8 mouse cellular contexts compared by ENCODE assay signal in genomic region chr4:63368577-63368976, GRCm38 (mm10). TPM values are rescaled to one million over a fixed set of nuclear protein-coding genes. Genes with fewer than 3 reads are reported as not detected.
DNase-seq lines count a peak whose midpoint lies in the region; ATAC-seq lines count a peak whose summit lies in the region.

No protein-coding gene starts in this region.

- H3K9me3 ChIP-seq in intestine, embryonic 16.5 days (ENCODE audit: control insufficient read depth, low read length), result no peaks in the 10 kb centered on the region
- H3K9me3 ChIP-seq in midbrain, embryonic 11.5 days (ENCODE audit: control insufficient read depth, low read length), result no peaks in the 10 kb centered on the region

- no peak overlapping the region for H3K4me3 ChIP-seq in intestine, embryonic 16.5 days (ENCODE audit: low read length)
- no peak overlapping the region for H3K4me3 ChIP-seq in midbrain, embryonic 11.5 days (ENCODE audit: low read depth, low read length)

- H3K27me3 ChIP-seq in intestine, embryonic 16.5 days (replicated peaks; ENCODE audit: control insufficient read depth, insufficient read depth, low read length), result no peaks in the 10 kb centered on the region
- no peaks in the 10 kb centered on the region for H3K27me3 ChIP-seq in midbrain, embryonic 11.5 days (ENCODE audit: control insufficient read depth, insufficient read depth, low read length)

- H3K4me1 ChIP-seq in intestine, embryonic 16.5 days (ENCODE audit: control insufficient read depth, insufficient read depth, low read length), result no peaks in the 10 kb centered on the region
- no peaks in the 10 kb centered on the region for H3K4me1 ChIP-seq in midbrain, embryonic 11.5 days (ENCODE audit: control insufficient read depth, insufficient read depth, low read length)

- 21% methylated on average over 4 of the region's 4 CpGs for WGBS in intestine, embryonic 16.5 days
- 14% methylated on average over 4 of the region's 4 CpGs for WGBS in midbrain, embryonic 11.5 days

- H3K36me3 ChIP-seq in intestine, embryonic 16.5 days (ENCODE audit: control insufficient read depth, insufficient read depth, low read length), result peaks cover 13% of the 10 kb centered on the region; the same call in 1 of the 2 replicates
- H3K36me3 ChIP-seq in midbrain, embryonic 11.5 days (ENCODE audit: control insufficient read depth, insufficient read depth, low read length), result peaks cover 4% of the 10 kb centered on the region

- ATAC-seq in common myeloid progenitor, adult 5-6 weeks (replicated peaks; ENCODE audit: low read depth, poor library complexity, severe bottlenecking), result peak; percentile 78
- ATAC-seq in intestine, embryonic 16.5 days, result peak; percentile 62; the same call in 1 of the 2 replicates
- ATAC-seq in midbrain, embryonic 11.5 days (ENCODE audit: low FRiP score), result peak; percentile 68

- DNase-seq in ZHBTc4 (ENCODE audit: low read depth, low spot score), result peak; percentile 83
- DNase-seq in gastrocnemius, postnatal 14 days, result peak; percentile 85
- DNase-seq in left cerebral cortex, postnatal 10 days (ENCODE audit: extremely low spot score in 1 of 2, low spot score in 2 of 2), result peak; percentile 85 to 86
- peak; percentile 99 for DNase-seq in midbrain, embryonic 11.5 days (ENCODE audit: low spot score, missing footprints)
- peak; percentile 77 to 84 for DNase-seq in right cerebral cortex, postnatal 36 days (ENCODE audit: low spot score in 2 of 2)
- DNase-seq in urinary bladder, postnatal 36 days (ENCODE audit: low spot score in 2 of 2), result peak; percentile 82 to 85

- H3K27ac ChIP-seq in intestine, embryonic 16.5 days (ENCODE audit: low read length), result no peak overlapping the region
- H3K27ac ChIP-seq in midbrain, embryonic 11.5 days (ENCODE audit: low read depth, low read length), result no peak overlapping the region

- H3K9ac ChIP-seq in intestine, embryonic 16.5 days (ENCODE audit: low read depth, low read length), result no peak overlapping the region
- no peak overlapping the region for H3K9ac ChIP-seq in midbrain, embryonic 11.5 days (ENCODE audit: low read length)

- intact Hi-C loops in gastrocnemius, postnatal 14 days (cut with DNase I; ENCODE audit: low total_unique reads), result no loop called here
- intact Hi-C loops in left cerebral cortex, postnatal 10 days (cut with DNase I), result loop anchor here (1.0 kb wide), 1 partner anchor 40 kb away; no protein-coding TSS in a partner anchor

- H3K4me2 ChIP-seq in intestine, embryonic 16.5 days (ENCODE audit: low read depth, low read length), result no peak overlapping the region
- no peak overlapping the region for H3K4me2 ChIP-seq in midbrain, embryonic 11.5 days

RNA-seq across cellular contexts. Expression of gene Orm2, which starts 6.3 kb away (rescaled TPM):
- not detected in 2 replicates for total RNA-seq in common myeloid progenitor, adult 5-6 weeks (2017)
- total RNA-seq in gastrocnemius, postnatal 14 days (2021), result not detected
- polyA plus RNA-seq in intestine, embryonic 16.5 days (2015; fragmentation: Nextera tagmentation; extraction: Ambion mirVana), result not detected in 2 replicates
- not detected for total RNA-seq in left cerebral cortex, postnatal 10 days (2021)
- not detected in 2 replicates for polyA plus RNA-seq in midbrain, embryonic 11.5 days (2014; fragmentation: Nextera tagmentation; extraction: Ambion mirVana)

RNA-seq across cellular contexts. Expression of gene Orm3, which starts 12.6 kb away (rescaled TPM):
- not detected in 2 replicates for total RNA-seq in common myeloid progenitor, adult 5-6 weeks (2017)
- not detected for total RNA-seq in gastrocnemius, postnatal 14 days (2021)
- not detected in 2 replicates for polyA plus RNA-seq in intestine, embryonic 16.5 days (2015; fragmentation: Nextera tagmentation; extraction: Ambion mirVana)
- not detected for total RNA-seq in left cerebral cortex, postnatal 10 days (2021)
- polyA plus RNA-seq in midbrain, embryonic 11.5 days (2014; fragmentation: Nextera tagmentation; extraction: Ambion mirVana), result not detected in 2 replicates

RNA-seq across cellular contexts. Expression of gene Orm1, which starts 24.2 kb away (rescaled TPM):
- total RNA-seq in common myeloid progenitor, adult 5-6 weeks (2017), result 2.6 TPM in 1 of 2 replicates, not detected in the other
- total RNA-seq in gastrocnemius, postnatal 14 days (2021), result not detected
- polyA plus RNA-seq in intestine, embryonic 16.5 days (2015; fragmentation: Nextera tagmentation; extraction: Ambion mirVana), result not detected in 2 replicates
- not detected for total RNA-seq in left cerebral cortex, postnatal 10 days (2021)
- not detected in 2 replicates for polyA plus RNA-seq in midbrain, embryonic 11.5 days (2014; fragmentation: Nextera tagmentation; extraction: Ambion mirVana)

RNA-seq across cellular contexts. Expression of gene Akna, which starts 34.6 kb away (rescaled TPM):
- 10.0 and 13.8 TPM in 2 replicates for total RNA-seq in common myeloid progenitor, adult 5-6 weeks (2017)
- 1 to 10 TPM; 2.1 to 2.4 TPM for total RNA-seq in gastrocnemius, postnatal 14 days (2021)
- polyA plus RNA-seq in intestine, embryonic 16.5 days (2015; fragmentation: Nextera tagmentation; extraction: Ambion mirVana), result 5.3 and 5.4 TPM in 2 replicates
- total RNA-seq in left cerebral cortex, postnatal 10 days (2021), result 1 to 10 TPM; 3.4 to 4.8 TPM
- 7.0 and 9.1 TPM in 2 replicates for polyA plus RNA-seq in midbrain, embryonic 11.5 days (2014; fragmentation: Nextera tagmentation; extraction: Ambion mirVana)
